Comparison of ENCODE assay signal across 29 mouse cellular contexts in genomic region chr7:19162928-19163327, GRCm38 (mm10). TPM values are rescaled to one million over a fixed set of nuclear protein-coding genes. Genes with fewer than 3 reads are reported as not detected.
"Had no signal": no experiment of that assay in that cellular context is flagged by ENCODE, and none has a peak within 500 bp of the region (broad histone marks: within the 10 kb centered on the region; RNA-seq: fewer than 3 reads in every experiment).

No protein-coding gene starts in this region.

- H3K27ac ChIP-seq: embryonic facial prominence, embryonic 10.5 days; embryonic facial prominence, embryonic 12.5 days; embryonic facial prominence, embryonic 13.5 days; embryonic facial prominence, embryonic 15.5 days; forebrain, embryonic 10.5 days; forebrain, embryonic 12.5 days; forebrain, embryonic 13.5 days; forebrain, embryonic 15.5 days; gastrocnemius, adult 2 months; heart, adult 2 months had no signal

- H3K9ac ChIP-seq: embryonic facial prominence, embryonic 12.5 days; embryonic facial prominence, embryonic 13.5 days; embryonic facial prominence, embryonic 15.5 days; forebrain, embryonic 12.5 days; forebrain, embryonic 13.5 days; forebrain, embryonic 15.5 days; forebrain, postnatal 0 days had no signal

- H3K36me3 ChIP-seq: embryonic facial prominence, embryonic 10.5 days; embryonic facial prominence, embryonic 12.5 days; embryonic facial prominence, embryonic 13.5 days; embryonic facial prominence, embryonic 15.5 days; forebrain, embryonic 10.5 days; forebrain, embryonic 12.5 days; forebrain, embryonic 15.5 days had no signal

- ATAC-seq: forebrain, embryonic 13.5 days; forebrain, embryonic 14.5 days; forebrain, embryonic 15.5 days; forebrain, embryonic 16.5 days; forebrain, postnatal 0 days had no signal

- DNase-seq: cerebellum, adult 2 months; cerebellum, adult 8-10 months; cerebellum, adult 9-10 months; cerebellum, adult 9-11 months; cerebellum, postnatal 10 days; cerebellum, postnatal 14 days; cerebellum, postnatal 25 days; cerebellum, postnatal 36 days; embryo, embryonic 11 days; forebrain, postnatal 0 days; gastrocnemius, adult 2 months; gastrocnemius, postnatal 10 days; gastrocnemius, postnatal 14 days; gastrocnemius, postnatal 25 days; gastrocnemius, postnatal 36 days; heart, adult 11 months; heart, adult 18-20 months; heart, adult 2 months had no signal

- H3K4me3 ChIP-seq: embryonic facial prominence, embryonic 12.5 days; embryonic facial prominence, embryonic 13.5 days; embryonic facial prominence, embryonic 15.5 days; erythroblast, embryonic 14.5 days; forebrain, embryonic 12.5 days; forebrain, embryonic 13.5 days; forebrain, embryonic 15.5 days; gastrocnemius, adult 2 months; heart, adult 2 months had no signal

- H3K4me2 ChIP-seq: embryonic facial prominence, embryonic 12.5 days; embryonic facial prominence, embryonic 15.5 days; forebrain, embryonic 12.5 days; forebrain, embryonic 13.5 days; forebrain, embryonic 15.5 days had no signal

- H3K9me3 ChIP-seq: embryonic facial prominence, embryonic 12.5 days; embryonic facial prominence, embryonic 13.5 days; embryonic facial prominence, embryonic 15.5 days; forebrain, embryonic 15.5 days had no signal

RNA-seq across cellular contexts. Expression of gene Gipr, which starts 3.0 kb away (rescaled TPM):
- polyA plus RNA-seq: erythroblast, embryonic 14.5 days had no signal
